Mouse (Mus musculus) mammary gland, adult 2 months (tissue): ENCODE results near the gene Fggy. TPM values are rescaled to one million over a fixed set of nuclear protein-coding genes. Genes with fewer than 3 reads are reported as not detected.

Source experiments
- polyA plus RNA-seq: library from polyadenylated mRNA; depleted of rRNA; stranded (reverse); fragments of >200 nt; gene quantifications from 2 replicates; pipeline ENCODE4 v1.2.3, GENCODE M21; 2012; ENCODE audit warnings: low replicate concordance; rRNA removed

The Fggy gene
- polyA plus RNA-seq: 9.0 and 19.2 TPM in 2 replicates

DNA sequence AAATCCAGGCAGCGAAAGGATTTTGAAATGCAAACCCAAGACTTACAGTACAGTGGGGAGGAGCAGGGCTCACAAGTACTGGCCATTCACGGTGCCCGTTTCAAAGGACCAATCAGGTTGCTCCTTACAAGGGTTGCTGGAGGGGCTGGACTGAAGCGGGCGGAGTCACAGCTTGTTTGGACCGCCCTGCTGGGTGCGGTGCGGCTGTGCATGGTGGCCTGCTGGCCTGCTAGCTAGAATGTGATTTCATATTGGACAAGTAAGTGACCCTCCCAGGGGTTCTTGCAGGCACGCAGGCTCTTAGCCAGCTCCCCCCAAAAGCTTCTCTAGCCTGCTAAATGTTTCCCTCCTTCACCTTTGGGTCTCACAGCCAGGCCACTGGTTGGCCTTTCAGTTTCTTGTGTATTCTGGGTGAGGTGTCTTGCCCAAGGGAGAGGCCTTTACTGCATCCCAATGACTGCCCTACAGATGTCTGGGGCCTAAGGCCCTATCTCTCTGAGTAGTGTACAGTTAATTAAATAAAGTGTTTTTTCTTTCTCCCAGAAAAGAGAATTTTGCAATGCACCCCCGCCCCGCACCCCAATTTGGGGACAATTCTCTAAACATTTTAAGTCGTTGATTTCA, at the start of gene Fggy:
TSS of gene Fggy (plus strand) at position 175 of the 624 bp plus-strand sequence.

DNA sequence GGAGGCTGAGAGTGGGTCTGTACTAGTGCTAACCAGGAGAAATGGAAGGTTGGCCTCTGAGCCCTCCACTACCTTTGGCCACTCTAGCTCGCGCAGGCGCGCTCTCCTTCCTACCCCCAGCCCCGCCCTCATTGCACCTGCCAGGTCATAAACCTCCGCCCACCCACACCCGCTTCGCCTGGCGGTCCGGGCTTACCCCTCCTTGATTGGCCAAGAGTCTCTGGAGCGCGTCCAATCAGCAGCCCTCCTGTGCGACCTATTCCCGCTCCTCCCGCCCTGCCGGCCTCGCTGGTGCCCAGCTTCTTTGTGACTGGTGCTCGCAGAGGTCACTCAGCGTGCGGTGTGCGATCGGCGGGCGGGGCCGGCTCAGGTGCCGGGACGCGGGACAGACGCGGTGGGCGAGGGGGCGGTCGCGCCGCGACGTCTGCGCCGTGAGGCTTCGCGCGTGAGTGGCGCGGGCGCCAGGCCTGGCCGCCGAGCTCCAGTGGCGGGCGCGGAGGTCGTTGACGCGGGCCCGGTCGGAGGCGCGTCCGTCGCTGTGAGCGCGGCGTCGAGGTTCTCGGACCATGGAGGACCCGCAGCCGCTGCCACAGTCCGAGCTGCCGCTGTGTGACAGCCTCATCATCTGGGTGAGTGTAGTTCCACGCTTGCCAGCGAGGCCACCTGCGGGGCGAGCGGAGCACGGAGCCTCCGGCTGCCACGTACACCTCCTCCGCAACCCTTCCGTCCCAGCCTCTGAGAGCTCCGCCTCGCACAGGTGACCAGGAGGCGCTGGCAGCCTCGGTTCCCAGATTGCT, 409.8 kb downstream of the Fggy start, which contains the start of gene Hook1:
TSS of gene Hook1 (plus strand) at position 313 of the 797 bp plus-strand sequence.

